Mouse (Mus musculus) lung, postnatal 10 days (tissue): ENCODE results near the gene Olfr967.
"Not testable (repeated sequence)": the region's sequence is repeated elsewhere in the genome, so short reads cannot be mapped to it uniquely, and the experiment has no call there.

Source experiments
- DNase-seq: peaks from one replicate; pipeline ENCODE4 v3.0.0; 2021

The Olfr967 gene

DNA sequence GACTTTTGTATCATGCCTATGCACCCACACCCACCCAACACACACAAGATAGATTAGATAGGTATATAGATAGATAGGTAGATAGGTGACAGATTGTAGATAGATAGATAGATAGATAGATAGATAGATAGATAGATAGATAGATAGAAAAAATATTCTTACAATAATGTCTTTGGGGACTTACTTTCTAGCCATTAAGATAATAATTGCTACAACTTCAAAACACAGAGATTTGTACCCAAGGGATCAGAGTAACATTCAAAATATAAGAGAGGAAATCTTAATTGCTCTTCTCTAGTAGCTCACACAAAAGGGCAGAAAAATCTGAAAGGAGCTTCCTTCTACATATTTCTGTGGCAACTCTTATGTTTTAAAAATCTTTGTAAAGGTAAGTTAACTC is at the start of gene Olfr967:
Gene Olfr967, plus strand, starts transcription at position 301 of the 400 bp plus-strand sequence.
- DNase-seq, result no peak

- DNase-seq, result not testable (repeated sequence)
These were observed 44.9 kb upstream of the Olfr967 start for GRCm38 (mm10) chr9:39701123-39701522.

- DNase-seq, result no peak
These were observed 39.0 kb upstream of the Olfr967 start, which contains the start of gene Olfr149 for GRCm38 (mm10) chr9:39707017-39707416. Gene Olfr149 (minus strand): TSS chr9:39707117.

DNA sequence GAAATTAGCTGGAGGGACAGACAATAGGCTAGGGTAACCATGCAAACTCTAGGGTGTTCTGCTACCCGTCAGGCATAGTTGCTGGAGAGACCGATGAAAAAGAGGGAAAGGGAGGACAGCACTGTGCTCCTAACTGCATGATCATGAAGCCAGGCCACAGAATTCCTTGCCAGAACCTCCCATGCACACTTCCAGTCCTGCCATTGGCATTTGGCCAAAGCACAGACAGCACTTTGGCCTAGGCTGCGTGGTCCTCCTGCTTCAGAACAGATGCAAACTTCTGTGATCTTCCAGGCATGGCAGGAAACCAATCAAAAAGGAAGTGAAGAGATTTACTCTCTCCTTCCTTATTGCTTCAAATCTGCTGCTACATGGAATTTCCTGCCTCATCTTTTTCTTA is 37.1 kb upstream of the Olfr967 start:
- DNase-seq, result peak; percentile 8

- no peak for DNase-seq
These were observed 35.0 kb upstream of the Olfr967 start, which contains the start of gene Olfr965 for GRCm38 (mm10) chr9:39711053-39711452. Gene Olfr965 (plus strand): TSS chr9:39711353.

DNA sequence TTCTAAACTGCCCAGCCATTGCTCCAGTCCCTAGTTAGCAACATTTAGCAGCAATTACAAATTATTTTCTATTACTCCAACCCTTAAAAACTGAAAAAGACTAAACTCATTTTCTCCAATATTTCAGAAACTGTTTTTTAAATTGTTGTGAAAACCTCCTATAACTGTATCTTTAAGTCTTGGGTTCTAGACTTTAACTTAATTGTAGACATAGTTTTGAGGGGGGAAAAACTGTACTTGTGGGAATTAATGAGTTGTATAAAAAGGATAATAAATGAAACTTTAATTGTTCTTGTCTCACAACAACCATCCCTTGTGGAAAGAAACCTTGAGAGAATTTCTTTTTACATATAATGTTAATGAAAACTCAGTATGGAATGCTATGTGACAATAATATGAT is 15.4 kb upstream of the Olfr967 start, which contains the start of gene Olfr150:
Gene Olfr150, plus strand, starts transcription at position 301 of the 400 bp plus-strand sequence.
- DNase-seq, result no peak

DNA sequence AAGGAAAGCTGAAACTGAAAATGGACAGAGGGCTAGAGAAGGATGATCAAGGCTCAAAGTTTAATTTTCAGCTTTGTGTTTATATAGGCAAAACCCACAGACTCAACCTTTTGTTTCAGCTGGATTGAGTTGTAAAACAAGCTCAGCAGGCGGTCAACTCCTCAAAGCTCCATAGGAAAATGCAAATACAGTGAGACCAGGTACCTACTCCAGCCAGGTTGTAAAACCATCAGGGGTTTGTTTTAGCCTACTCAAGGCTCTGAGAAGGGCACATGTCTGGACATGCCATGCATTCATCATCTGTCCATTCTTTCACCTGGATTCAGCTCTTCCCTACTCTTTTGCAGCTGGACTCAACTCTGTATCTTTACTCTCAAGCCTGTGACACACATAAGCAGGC is 5.3 kb upstream of the Olfr967 start:
- no peak for DNase-seq

- no peak for DNase-seq
These were observed 379 bp downstream of the Olfr967 start for GRCm38 (mm10) chr9:39746428-39746827.

DNA sequence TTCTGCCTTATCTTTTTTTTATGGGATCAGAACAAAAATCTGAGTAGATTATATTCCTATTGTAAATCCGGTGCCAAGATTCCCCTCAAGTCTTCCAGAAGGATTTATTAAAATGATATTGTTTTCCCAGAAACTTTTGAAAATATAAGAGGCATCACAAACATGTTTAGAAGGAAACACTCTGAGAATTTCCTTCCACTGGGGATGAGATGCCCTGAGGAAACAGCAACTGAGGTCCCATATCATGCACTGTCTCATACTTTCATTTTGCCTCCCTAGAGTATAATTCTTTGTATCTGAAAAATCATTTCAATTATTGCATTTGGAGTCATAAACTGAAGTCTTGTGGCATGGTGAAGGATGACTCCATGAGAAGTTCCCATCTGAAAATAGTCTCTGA is 37.1 kb downstream of the Olfr967 start, which contains the start of gene Olfr968:
Gene Olfr968, minus strand, starts transcription at position 101 of the 400 bp plus-strand sequence.
- DNase-seq, result no peak

DNA sequence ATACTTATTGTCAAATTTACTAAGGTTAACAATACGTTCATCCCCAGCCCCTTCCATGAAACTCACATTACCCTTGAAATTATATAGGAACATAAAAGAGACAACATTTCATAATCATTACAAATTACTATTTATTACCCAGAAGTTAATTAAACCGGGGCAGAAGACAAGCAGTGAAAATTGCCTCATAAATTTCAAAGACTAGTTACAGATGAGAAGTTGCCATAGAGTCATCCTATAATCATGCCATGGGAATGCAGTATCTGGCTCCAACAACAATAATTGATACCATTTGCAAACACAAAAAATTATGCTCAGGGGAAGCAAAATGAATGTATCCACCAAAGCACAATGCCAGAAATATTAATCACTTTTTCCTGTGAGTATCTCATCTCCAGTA is 44.5 kb downstream of the Olfr967 start, which contains the start of gene Olfr969:
Gene Olfr969, plus strand, starts transcription at position 388 of the 400 bp plus-strand sequence.
- DNase-seq, result no peak
